Mouse (Mus musculus): ENCODE measurements around the gene Lrrc75b. TPM values are rescaled to one million over a fixed set of nuclear protein-coding genes. Genes with fewer than 3 reads are reported as not detected.

The Lrrc75b gene
- polyA plus RNA-seq, 1 experiment from 2014 or later, result 2.7 TPM

- Histone ChIP-seq H3K36me3 (ENCODE audit: control insufficient read depth, insufficient read depth, low read length) (no peaks in the 10 kb centered on the region), H3K4me1 (ENCODE audit: control insufficient read depth in 2 of 2, insufficient read depth in 2 of 2, low read length in 2 of 2) (peaks cover 29 to 32% of the 10 kb centered on the region in 2 experiments), H3K9ac (ENCODE audit: low read length) (no peak overlapping the region), H3K4me3 (ENCODE audit: control insufficient read depth in 1 of 2, insufficient read depth in 1 of 2, low read depth in 1 of 2, low read length in 2 of 2) (no peak overlapping the region), H3K9me3 (ENCODE audit: control insufficient read depth, low read length) (no peaks in the 10 kb centered on the region), H3K27me3 (ENCODE audit: control insufficient read depth, insufficient read depth, low read length) (no peaks in the 10 kb centered on the region), H3K4me2 (ENCODE audit: low read length) (peak overlapping the region; percentile 60), H3K27ac (replicated peaks in 1 of 2; ENCODE audit: control insufficient read depth in 1 of 2, insufficient read depth in 1 of 2, low read depth in 2 of 2, low read length in 2 of 2) (peak overlapping the region; percentile 64 to 65)
- peak; percentile 58 for ATAC-seq (ENCODE audit: insufficient number of reproducible peaks, insufficient read depth, low FRiP score, low read depth)
- WGBS, result 56% methylated on average over 12 of the region's 12 CpGs
Measured at GRCm38 (mm10) chr10:75591211-75591894, 31.2 kb upstream of the Lrrc75b start.

GRCm38 (mm10) chr10:75589651-75590050 lies 29.5 kb upstream of the Lrrc75b start:
- H3K36me3 ChIP-seq (ENCODE audit: control insufficient read depth, insufficient read depth, low read length), result no peaks in the 10 kb centered on the region
- ATAC-seq (ENCODE audit: insufficient number of reproducible peaks, insufficient read depth, low FRiP score, low read depth), result no peak
- peaks cover 13% of the 10 kb centered on the region; the same call in 1 of the 2 replicates for H3K27me3 ChIP-seq (ENCODE audit: control insufficient read depth, insufficient read depth, low read length)
- peak overlapping the region; percentile 60 for H3K4me2 ChIP-seq (ENCODE audit: low read length)
- no peaks in the 10 kb centered on the region for H3K9me3 ChIP-seq (ENCODE audit: control insufficient read depth, low read length)
- peaks cover 29 to 32% of the 10 kb centered on the region in 2 experiments for H3K4me1 ChIP-seq (ENCODE audit: control insufficient read depth in 2 of 2, insufficient read depth in 2 of 2, low read length in 2 of 2)
- peak overlapping the region; percentile 80 for H3K27ac ChIP-seq (replicated peaks in 1 of 2; ENCODE audit: control insufficient read depth in 1 of 2, insufficient read depth in 1 of 2, low read depth in 2 of 2, low read length in 2 of 2)
- WGBS, result 51% methylated on average over 16 of the region's 16 CpGs
- peak overlapping the region; percentile 56 for H3K9ac ChIP-seq (ENCODE audit: low read length)
- peak overlapping the region; percentile 32 to 36 for H3K4me3 ChIP-seq (ENCODE audit: control insufficient read depth in 1 of 2, insufficient read depth in 1 of 2, low read depth in 1 of 2, low read length in 2 of 2)

DNA sequence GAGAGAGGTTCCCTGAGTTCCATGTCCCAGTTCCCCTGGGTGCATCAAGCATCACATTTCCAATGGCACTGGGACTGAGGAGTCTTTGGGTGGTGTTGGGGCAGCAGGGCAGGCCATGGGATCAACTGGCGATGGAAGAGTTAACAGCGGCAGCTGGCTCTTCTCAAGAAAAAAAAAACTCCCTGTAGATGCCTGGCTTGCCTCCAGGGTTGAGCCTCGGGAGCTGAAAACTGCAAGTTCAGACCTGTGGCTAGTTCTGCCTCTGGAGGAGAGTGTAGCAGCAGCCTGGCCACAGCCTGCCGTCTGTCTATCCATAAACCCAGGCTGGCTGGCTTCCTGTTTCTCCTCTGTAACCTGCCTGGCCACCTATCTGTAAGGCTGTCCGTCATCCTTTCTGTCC lies 29.0 kb upstream of the Lrrc75b start, which contains the start of gene Ggt5:
Gene Ggt5 (plus strand): TSS at position 212 of the 400 bp plus-strand sequence.
- Histone ChIP-seq H3K4me2 (ENCODE audit: low read length) (peak within 1 kb of the TSS; percentile 60), H3K27ac (replicated peaks in 1 of 2; ENCODE audit: control insufficient read depth in 1 of 2, insufficient read depth in 1 of 2, low read depth in 2 of 2, low read length in 2 of 2) (peak within 1 kb of the TSS; percentile 80), H3K4me3 (ENCODE audit: control insufficient read depth in 1 of 2, insufficient read depth in 1 of 2, low read depth in 1 of 2, low read length in 2 of 2) (peak within 1 kb of the TSS; percentile 32 to 36), H3K9ac (ENCODE audit: low read length) (peak within 1 kb of the TSS; percentile 56), H3K36me3 (ENCODE audit: control insufficient read depth, insufficient read depth, low read length) (no peaks in the 10 kb centered on the region), H3K27me3 (ENCODE audit: control insufficient read depth, insufficient read depth, low read length) (peaks cover 14% of the 10 kb centered on the region; the same call in 1 of the 2 replicates), H3K4me1 (ENCODE audit: control insufficient read depth in 2 of 2, insufficient read depth in 2 of 2, low read length in 2 of 2) (peaks cover 29 to 32% of the 10 kb centered on the region in 2 experiments), H3K9me3 (ENCODE audit: control insufficient read depth, low read length) (no peaks in the 10 kb centered on the region)
- 12% methylated on average over 5 of the region's 5 CpGs for WGBS
- no peak for ATAC-seq (ENCODE audit: insufficient number of reproducible peaks, insufficient read depth, low FRiP score, low read depth)

DNA sequence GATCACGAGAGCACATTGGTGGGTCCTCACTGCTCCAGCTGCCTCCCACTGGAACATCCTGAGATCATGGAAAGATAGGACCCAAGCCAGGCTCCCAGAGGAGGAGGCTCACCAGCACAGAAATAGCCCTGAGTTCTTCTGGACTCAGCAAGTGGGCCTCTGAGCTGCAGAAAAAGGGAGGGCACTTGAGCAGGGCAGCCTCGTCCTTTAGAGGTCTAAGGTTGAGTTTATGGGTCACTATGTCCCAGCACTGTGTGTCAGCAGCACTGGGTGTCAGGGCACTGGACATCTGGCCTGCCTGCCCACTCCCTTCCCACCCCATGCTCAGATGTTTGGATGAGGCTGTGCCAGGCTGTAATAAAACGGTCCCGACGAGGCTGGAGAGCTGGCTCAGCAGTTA lies 28.2 kb upstream of the Lrrc75b start:
- no peak for ATAC-seq (ENCODE audit: insufficient number of reproducible peaks, insufficient read depth, low FRiP score, low read depth)
- H3K4me2 ChIP-seq (ENCODE audit: low read length), result no peak overlapping the region
- peak overlapping the region in 1 of 2 experiments; percentile 44; a peak in 2 of 4 replicates for H3K27ac ChIP-seq (replicated peaks in 1 of 2; ENCODE audit: control insufficient read depth in 1 of 2, insufficient read depth in 1 of 2, low read depth in 2 of 2, low read length in 2 of 2)
- 55% methylated on average over 5 of the region's 5 CpGs for WGBS
- H3K27me3 ChIP-seq (ENCODE audit: control insufficient read depth, insufficient read depth, low read length), result peaks cover 19% of the 10 kb centered on the region; the same call in 1 of the 2 replicates
- H3K9ac ChIP-seq (ENCODE audit: low read length), result no peak overlapping the region
- H3K36me3 ChIP-seq (ENCODE audit: control insufficient read depth, insufficient read depth, low read length), result no peaks in the 10 kb centered on the region
- H3K4me1 ChIP-seq (ENCODE audit: control insufficient read depth in 2 of 2, insufficient read depth in 2 of 2, low read length in 2 of 2), result peaks cover 29 to 32% of the 10 kb centered on the region in 2 experiments
- H3K9me3 ChIP-seq (ENCODE audit: control insufficient read depth, low read length), result no peaks in the 10 kb centered on the region
- H3K4me3 ChIP-seq (ENCODE audit: control insufficient read depth in 1 of 2, insufficient read depth in 1 of 2, low read depth in 1 of 2, low read length in 2 of 2), result no peak overlapping the region

DNA sequence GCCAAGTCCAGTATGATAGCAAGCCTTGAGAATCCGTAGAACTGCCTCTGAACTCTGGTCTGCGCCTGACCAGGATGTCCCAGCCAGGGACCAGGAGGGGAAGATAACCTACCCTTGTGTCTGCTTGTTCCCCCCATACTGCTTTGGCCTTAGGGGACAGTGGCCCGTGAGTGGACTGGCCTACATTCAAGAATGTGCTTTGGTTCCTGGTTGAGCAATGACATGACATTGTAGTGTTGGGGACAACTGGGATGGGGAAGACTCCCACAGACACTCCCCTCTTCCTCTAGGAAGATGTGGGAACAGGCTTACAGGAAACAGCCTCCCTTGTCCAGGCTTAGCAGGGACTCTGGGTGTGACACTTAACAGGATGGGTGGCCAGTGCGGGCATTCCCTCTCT lies 27.7 kb upstream of the Lrrc75b start:
- H3K4me2 ChIP-seq (ENCODE audit: low read length), result no peak overlapping the region
- no peak overlapping the region for H3K9ac ChIP-seq (ENCODE audit: low read length)
- no peaks in the 10 kb centered on the region for H3K36me3 ChIP-seq (ENCODE audit: control insufficient read depth, insufficient read depth, low read length)
- H3K4me3 ChIP-seq (ENCODE audit: control insufficient read depth in 1 of 2, insufficient read depth in 1 of 2, low read depth in 1 of 2, low read length in 2 of 2), result no peak overlapping the region
- WGBS, result 39% methylated on average over 4 of the region's 4 CpGs
- H3K4me1 ChIP-seq (ENCODE audit: control insufficient read depth in 2 of 2, insufficient read depth in 2 of 2, low read length in 2 of 2), result peaks cover 29 to 32% of the 10 kb centered on the region in 2 experiments
- H3K27me3 ChIP-seq (ENCODE audit: control insufficient read depth, insufficient read depth, low read length), result peaks cover 20% of the 10 kb centered on the region; the same call in 1 of the 2 replicates
- peak overlapping the region in 1 of 2 experiments; percentile 44; a peak in 1 of 4 replicates for H3K27ac ChIP-seq (replicated peaks in 1 of 2; ENCODE audit: control insufficient read depth in 1 of 2, insufficient read depth in 1 of 2, low read depth in 2 of 2, low read length in 2 of 2)
- no peaks in the 10 kb centered on the region for H3K9me3 ChIP-seq (ENCODE audit: control insufficient read depth, low read length)
- ATAC-seq (ENCODE audit: insufficient number of reproducible peaks, insufficient read depth, low FRiP score, low read depth), result no peak

GRCm38 (mm10) chr10:75586553-75586879 lies 26.4 kb upstream of the Lrrc75b start:
- WGBS, result 93% methylated on average over 1 of the region's 1 CpGs
- ATAC-seq (ENCODE audit: insufficient number of reproducible peaks, insufficient read depth, low FRiP score, low read depth), result no peak
- H3K4me3 ChIP-seq (ENCODE audit: control insufficient read depth in 1 of 2, insufficient read depth in 1 of 2, low read depth in 1 of 2, low read length in 2 of 2), result no peak overlapping the region
- H3K36me3 ChIP-seq (ENCODE audit: control insufficient read depth, insufficient read depth, low read length), result no peaks in the 10 kb centered on the region
- no peak overlapping the region for H3K9ac ChIP-seq (ENCODE audit: low read length)
- peaks cover 20% of the 10 kb centered on the region; the same call in 1 of the 2 replicates for H3K27me3 ChIP-seq (ENCODE audit: control insufficient read depth, insufficient read depth, low read length)
- no peak overlapping the region for H3K4me2 ChIP-seq (ENCODE audit: low read length)
- peaks cover 23 to 24% of the 10 kb centered on the region in 2 experiments for H3K4me1 ChIP-seq (ENCODE audit: control insufficient read depth in 2 of 2, insufficient read depth in 2 of 2, low read length in 2 of 2)
- no peak overlapping the region for H3K27ac ChIP-seq (replicated peaks in 1 of 2; ENCODE audit: control insufficient read depth in 1 of 2, insufficient read depth in 1 of 2, low read depth in 2 of 2, low read length in 2 of 2)
- no peaks in the 10 kb centered on the region for H3K9me3 ChIP-seq (ENCODE audit: control insufficient read depth, low read length)

- H3K4me2 ChIP-seq (ENCODE audit: low read length), result peak overlapping the region; percentile 44
- no peaks in the 10 kb centered on the region for H3K9me3 ChIP-seq (ENCODE audit: control insufficient read depth, low read length)
- peak; percentile 31; the same call in 1 of the 2 replicates for ATAC-seq (ENCODE audit: insufficient number of reproducible peaks, insufficient read depth, low FRiP score, low read depth)
- no peak overlapping the region; the same call in 1 of the 2 replicates for H3K9ac ChIP-seq (ENCODE audit: low read length)
- H3K36me3 ChIP-seq (ENCODE audit: control insufficient read depth, insufficient read depth, low read length), result no peaks in the 10 kb centered on the region
- H3K27me3 ChIP-seq (ENCODE audit: control insufficient read depth, insufficient read depth, low read length), result peaks cover 20% of the 10 kb centered on the region; the same call in 1 of the 2 replicates
- 19% methylated on average over 20 of the region's 20 CpGs for WGBS
- peaks cover 19 to 21% of the 10 kb centered on the region in 2 experiments for H3K4me1 ChIP-seq (ENCODE audit: control insufficient read depth in 2 of 2, insufficient read depth in 2 of 2, low read length in 2 of 2)
- H3K4me3 ChIP-seq (ENCODE audit: control insufficient read depth in 1 of 2, insufficient read depth in 1 of 2, low read depth in 1 of 2, low read length in 2 of 2), result 0 out of 4 replicates have a peak overlapping the region, but pooled peaks of 1 of the 2 experiments have one; percentile 4
- H3K27ac ChIP-seq (replicated peaks in 1 of 2; ENCODE audit: control insufficient read depth in 1 of 2, insufficient read depth in 1 of 2, low read depth in 2 of 2, low read length in 2 of 2), result no peak overlapping the region
Measured at GRCm38 (mm10) chr10:75585876-75586552, 25.9 kb upstream of the Lrrc75b start.

All from heart, embryonic 14.5 days (tissue).